Mouse (Mus musculus) left cerebral cortex, adult 11 months (tissue): ENCODE measurements around the gene Rbm5.
A peak's percentile ranks its signal among the peaks of the same experiment; 100 is the strongest.

Experiments used
- DNase-seq: peaks from one replicate; pipeline ENCODE4 v3.0.0; 2022; ENCODE audit warnings: low spot score

The Rbm5 gene

DNA sequence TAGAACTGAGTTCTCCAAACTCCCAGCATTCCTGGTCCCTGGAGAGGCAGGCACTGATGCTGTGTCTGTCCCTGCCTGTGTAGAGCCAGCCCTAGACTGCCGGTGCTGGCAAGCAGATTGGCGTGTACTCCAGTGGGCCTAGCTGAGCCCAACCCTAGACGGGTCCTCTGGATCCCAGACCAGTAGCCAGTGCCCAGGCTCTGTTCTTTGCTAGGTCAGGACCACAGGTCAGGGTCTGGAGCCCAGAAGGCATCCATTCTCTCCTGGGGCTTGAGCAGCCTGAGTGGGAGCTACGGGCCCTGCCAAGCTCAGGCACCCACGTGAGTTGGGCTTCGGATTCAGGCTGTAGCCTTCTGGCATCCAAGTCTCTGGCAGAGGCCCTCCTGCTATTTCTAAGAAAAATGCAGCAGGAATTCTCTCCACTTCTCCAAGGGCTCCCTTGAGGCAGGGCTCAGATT lies 70.7 kb downstream of the Rbm5 start:
- peak; percentile 36 for DNase-seq

DNA sequence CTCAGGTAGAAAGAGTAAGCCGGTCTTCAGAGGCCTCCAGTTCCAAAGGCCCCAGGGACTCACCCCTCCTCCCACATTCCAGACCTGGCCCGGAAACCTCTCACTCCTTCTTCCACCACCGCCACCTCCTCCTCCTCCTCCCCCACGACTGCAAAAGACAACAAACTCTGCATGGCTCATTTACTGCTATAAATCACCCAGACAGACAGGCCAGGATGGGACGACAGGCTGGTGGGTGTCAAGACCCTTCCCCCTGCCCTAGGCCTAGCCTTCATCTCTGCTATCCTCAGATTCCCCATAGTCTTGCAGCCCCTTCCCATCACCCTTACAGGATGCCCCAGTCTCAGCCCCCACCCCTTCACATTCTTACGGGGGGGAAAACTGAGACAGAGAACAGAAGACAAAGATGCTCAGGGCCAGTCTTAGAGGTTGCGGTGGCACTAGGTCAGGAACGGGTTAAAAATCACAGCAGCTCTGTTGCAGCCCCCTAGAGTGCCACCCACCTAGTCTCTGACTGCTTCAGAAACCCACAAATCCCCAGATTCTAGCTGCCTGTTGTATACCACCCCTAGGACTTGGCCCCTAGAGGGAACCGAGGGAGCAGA lies 71.3 kb downstream of the Rbm5 start:
- no peak for DNase-seq

DNA sequence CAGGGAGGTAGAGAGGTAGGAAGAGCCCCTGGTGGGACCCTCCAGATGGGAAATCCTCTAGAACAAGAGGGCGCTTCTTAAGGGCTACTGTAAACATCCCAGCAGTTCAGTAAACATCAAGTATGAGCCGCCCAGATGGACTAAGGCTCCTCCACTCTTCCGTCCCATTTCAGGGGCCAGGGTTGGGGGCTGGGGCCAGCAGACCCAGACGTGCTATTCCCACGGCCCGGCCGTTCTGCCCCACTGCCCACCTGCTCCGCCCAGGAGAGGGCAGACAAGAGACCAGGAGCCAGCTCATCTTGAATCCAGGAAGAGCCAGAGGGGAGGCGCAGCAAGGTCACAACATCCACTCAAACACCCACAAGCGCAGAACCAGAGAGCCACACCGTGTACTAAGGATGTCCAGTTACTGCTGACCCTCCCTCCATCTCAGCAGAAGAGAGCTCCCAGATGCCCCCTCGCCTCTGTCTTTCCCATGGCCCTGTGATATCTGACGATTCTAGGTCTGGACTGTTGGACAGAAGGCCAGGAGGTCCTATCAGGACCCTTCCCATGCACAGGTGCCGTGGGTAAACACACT lies 72.1 kb downstream of the Rbm5 start:
- no peak for DNase-seq

GRCm38 (mm10) chr9:107697811-107698521 lies 72.8 kb downstream of the Rbm5 start:
- DNase-seq = no peak

- no peak for DNase-seq
Observed at GRCm38 (mm10) chr9:107696845-107697610, 73.8 kb downstream of the Rbm5 start.

- DNase-seq = no peak
Observed at GRCm38 (mm10) chr9:107696106-107696479, 74.7 kb downstream of the Rbm5 start.

DNA sequence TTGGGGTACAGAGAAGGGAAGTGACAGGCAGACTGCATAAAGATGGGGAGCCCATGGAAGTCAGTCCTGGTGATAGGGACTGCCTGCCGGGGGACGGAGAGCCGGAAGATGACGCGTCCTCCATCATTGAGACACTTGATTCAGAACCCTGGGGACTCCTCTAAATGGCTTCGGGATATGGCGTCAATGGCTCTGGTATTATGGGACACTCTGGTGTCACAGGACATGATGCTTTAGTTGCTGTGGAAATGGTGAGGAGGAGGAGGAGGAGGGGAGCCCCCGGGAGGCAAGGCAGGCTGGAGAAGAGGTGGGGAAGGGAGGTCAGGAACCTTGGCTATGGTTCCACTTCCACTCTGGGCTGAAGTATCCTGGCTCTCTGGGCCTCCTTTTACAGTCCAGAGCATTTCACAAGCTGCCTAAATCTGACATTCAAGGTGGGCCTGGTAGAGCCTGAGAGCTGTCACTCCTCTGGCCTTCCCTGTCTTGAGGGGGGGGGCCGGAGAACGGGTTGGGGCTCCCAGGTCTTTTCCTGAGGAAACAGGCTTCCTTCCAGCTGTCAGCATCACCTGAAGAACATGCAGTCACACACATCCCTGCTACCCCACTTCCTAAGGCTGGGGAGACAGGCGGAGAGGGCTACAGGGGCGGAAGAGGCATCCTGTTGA lies 75.2 kb downstream of the Rbm5 start:
- no peak for DNase-seq

GRCm38 (mm10) chr9:107694627-107695026 lies 76.2 kb downstream of the Rbm5 start:
- DNase-seq = no peak

- DNase-seq = no peak
Observed at GRCm38 (mm10) chr9:107693433-107693987, 77.3 kb downstream of the Rbm5 start.

GRCm38 (mm10) chr9:107692785-107693184 lies 78.0 kb downstream of the Rbm5 start:
- no peak for DNase-seq

DNA sequence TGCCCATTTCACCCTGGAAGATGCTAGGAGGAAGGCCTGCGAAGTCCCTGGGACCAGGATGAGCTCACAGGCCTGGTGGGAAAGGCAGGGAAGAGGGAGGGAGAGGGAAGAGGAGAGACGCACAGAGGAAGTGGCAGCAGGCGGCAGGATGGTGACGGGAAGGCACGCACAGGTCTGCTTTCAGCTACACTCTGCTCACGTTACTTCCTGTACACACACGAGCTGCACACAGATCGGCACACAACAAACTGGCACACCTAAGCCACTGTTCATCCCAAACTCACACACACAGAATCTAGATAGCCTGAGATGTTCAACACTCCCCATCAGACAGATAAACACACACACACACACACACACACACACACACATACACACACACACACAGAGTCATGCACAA lies 80.4 kb downstream of the Rbm5 start:
- DNase-seq = no peak
